Mouse (Mus musculus): ENCODE data around the gene 1110008L16Rik.
"Not testable (repeated sequence)": the region's sequence is repeated elsewhere in the genome, so short reads cannot be mapped to it uniquely, and the experiment has no call there.

The 1110008L16Rik gene

GRCm38 (mm10) chr12:55343045-55343444 is 43.7 kb downstream of the 1110008L16Rik start:
- not testable (repeated sequence) for DNase-seq (ENCODE audit: low read depth, low spot score)

GRCm38 (mm10) chr12:55343998-55344397 is 44.6 kb downstream of the 1110008L16Rik start:
- DNase-seq (ENCODE audit: low read depth, low spot score), result peak; percentile 43

- DNase-seq (ENCODE audit: low read depth, low spot score), result peak; percentile 48
Measured at GRCm38 (mm10) chr12:55344583-55344982, 45.2 kb downstream of the 1110008L16Rik start.

GRCm38 (mm10) chr12:55353423-55353822 is 54.0 kb downstream of the 1110008L16Rik start:
- no peak for DNase-seq (ENCODE audit: low read depth, low spot score)

DNA sequence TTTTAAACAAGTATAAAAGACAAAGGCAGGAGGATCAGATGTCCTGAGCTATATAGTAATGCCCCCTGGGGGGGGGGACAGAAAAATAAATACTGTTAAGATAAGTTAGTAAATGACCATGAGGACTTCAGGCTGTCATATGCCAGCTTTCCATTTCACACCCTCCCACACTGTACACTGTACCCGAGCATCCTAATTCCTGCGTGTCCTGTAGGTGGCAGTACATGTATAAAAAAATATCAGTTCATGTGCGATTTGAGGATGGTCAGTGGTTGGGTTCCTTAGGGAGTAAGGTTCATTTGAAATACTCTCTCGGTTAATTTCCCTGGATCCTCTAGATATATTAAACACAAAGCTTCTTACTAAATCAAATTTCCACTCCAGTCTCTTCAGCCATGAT is 55.5 kb downstream of the 1110008L16Rik start:
- DNase-seq (ENCODE audit: low read depth, low spot score), result peak; percentile 49

- no peak for DNase-seq (ENCODE audit: low read depth, low spot score)
Measured at GRCm38 (mm10) chr12:55357303-55357702, 57.9 kb downstream of the 1110008L16Rik start.

DNA sequence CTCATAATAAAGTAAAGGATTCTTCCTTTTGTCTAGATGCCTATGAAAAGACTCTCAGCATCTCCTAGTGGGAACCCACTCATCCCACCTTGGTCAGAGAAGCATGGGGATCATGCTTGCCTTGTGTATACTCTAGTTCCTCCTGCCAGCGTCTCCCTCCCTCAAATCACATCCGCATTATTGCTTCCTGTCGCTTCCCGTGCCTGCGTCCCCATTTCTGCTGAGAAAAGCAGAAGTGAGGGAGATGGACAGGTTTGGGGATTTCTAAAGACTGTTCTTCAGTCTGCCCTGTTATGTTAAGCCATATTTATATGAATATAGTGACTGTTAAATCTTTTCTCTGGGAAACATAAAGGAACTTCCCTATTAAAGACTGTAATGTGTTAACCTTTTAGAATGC is 61.6 kb downstream of the 1110008L16Rik start:
- no peak for DNase-seq (ENCODE audit: low read depth, low spot score)

DNA sequence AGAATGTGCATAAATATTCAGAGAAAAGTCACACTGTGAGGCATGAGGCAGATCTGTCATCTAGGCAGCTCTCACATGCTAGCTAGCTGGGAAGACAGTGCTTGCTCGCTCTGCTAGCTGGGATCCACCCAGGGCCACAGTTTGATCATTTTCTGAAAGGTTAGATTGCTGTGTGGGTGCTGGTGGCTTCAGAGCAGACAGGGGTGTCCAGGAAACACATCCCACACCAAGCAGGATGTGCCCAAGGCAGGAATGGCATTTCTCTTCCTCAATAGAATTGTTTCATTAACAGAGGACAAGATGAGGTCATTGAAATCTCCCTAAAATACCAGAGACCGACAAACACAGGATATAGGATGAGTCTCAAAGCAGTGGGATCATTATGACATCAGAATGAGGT is 65.7 kb downstream of the 1110008L16Rik start:
- DNase-seq (ENCODE audit: low read depth, low spot score), result no peak

GRCm38 (mm10) chr12:55372424-55373055 is 73.2 kb downstream of the 1110008L16Rik start:
- no peak for DNase-seq (ENCODE audit: low read depth, low spot score)

- peak; percentile 85 for DNase-seq (ENCODE audit: low read depth, low spot score)
Measured at GRCm38 (mm10) chr12:55376956-55377609, 77.7 kb downstream of the 1110008L16Rik start.

DNA sequence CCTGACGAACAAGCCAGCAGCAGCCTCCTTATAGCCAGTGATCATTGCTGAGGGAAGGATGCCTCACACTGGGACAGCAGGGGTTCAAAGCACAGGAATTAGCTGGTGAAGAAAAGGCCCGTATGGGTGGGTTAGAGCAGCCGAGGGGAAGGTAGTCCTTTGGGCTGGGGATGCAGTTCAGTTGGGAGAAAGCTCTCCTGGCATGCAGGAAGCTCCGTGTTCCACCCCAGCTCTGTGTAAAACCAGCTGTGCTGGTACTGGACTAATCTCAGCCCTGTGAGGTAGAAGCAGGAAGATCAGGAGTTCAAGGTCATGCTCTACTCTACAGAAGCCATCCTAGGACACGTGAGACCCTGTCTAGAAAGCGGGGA is 78.2 kb downstream of the 1110008L16Rik start:
- DNase-seq (ENCODE audit: low read depth, low spot score), result peak; percentile 85

GRCm38 (mm10) chr12:55384023-55384749 is 84.8 kb downstream of the 1110008L16Rik start, which contains the start of gene Psma6:
Psma6 (plus strand) TSS chr12:55384222.
- DNase-seq (ENCODE audit: low read depth, low spot score), result no peak

GRCm38 (mm10) chr12:55384826-55385225 is 85.4 kb downstream of the 1110008L16Rik start:
- no peak for DNase-seq (ENCODE audit: low read depth, low spot score)

DNA sequence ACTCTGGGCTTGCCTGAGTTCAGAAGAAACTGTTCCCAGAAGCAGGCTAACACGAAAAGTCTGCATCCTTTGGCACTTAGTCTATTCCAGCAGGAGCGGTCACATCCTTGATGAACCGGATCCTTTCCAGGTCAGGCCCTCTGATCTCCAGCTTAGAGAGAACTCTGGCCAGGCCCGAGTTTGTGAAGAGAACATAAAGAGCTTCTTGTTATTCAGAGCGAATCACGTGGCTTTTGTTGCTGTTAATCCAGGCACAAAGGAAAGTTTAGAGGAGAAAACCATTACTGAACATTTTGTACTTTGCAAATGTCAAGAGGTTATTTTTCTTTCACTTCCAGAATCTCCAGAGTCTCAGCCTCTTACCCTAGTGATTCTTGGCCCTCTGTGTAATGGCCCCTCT is 86.6 kb downstream of the 1110008L16Rik start:
- peak; percentile 65 for DNase-seq (ENCODE audit: low read depth, low spot score)

- DNase-seq (ENCODE audit: low read depth, low spot score), result peak; percentile 34
Measured at GRCm38 (mm10) chr12:55386456-55386855, 87.1 kb downstream of the 1110008L16Rik start.

DNA sequence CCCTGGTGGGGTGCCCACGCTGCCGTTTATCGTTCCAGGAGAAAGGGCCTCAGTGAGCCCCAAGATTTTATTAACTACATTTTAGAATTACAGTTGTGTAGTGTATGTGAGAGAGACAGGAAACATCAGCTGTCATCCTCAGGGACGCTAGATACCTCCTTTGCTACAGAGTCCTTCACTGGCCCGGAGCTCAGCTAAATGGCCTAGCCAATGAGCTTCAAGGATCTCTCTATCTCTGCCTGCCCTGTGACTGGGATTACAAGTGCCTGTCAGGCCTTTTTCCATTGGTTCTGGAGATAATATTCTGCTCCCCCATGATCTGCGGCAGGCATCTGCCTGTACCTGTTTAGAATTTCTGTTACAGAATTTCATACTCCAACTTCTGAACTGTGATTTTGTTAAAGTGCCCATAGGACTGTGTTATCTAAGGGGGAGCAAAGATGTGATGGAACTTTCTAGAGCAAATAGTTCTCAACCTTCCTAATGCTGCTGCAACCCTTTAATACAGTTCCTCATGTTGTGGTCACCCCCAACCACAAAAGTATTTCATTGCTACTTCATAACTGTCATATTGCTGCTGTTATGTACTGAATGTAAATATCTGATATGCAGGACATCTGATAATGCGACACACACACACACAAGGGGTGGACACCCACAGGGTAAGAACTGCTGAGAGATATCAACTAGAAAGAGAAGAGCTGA is 87.9 kb downstream of the 1110008L16Rik start:
- DNase-seq (ENCODE audit: low read depth, low spot score), result no peak

DNA sequence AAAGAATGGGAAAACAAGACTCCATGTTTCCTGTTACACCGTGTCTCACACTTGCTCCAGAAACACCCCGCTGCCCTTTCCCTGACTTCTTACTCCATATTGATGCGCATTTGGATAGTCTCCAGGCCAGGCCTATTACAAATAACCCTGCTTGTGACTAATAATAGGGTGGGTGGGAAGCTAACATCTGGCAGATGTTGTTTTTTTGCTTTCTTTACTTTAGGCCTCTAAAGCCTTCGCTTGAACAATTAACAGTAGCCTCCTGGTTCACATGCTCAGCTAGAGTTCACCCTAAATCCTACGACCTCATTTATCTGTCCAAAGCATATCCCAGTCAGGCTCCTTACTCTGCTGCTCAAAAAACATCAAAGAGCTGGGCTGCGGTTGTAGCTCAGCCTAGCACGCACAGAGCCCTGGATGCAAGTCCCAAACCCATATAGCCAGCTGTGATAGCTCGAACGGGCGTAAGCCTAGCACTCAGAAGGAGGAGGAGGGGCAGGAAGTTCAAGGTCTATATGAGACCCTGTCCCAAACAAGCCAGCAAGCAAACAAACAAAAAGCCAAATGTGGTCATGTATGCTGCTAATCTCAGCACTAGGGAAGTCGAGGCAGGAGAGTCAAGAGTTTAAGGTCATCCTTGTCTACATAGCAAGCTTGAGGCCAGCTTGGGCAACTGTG is 88.5 kb downstream of the 1110008L16Rik start:
- no peak for DNase-seq (ENCODE audit: low read depth, low spot score)

DNA sequence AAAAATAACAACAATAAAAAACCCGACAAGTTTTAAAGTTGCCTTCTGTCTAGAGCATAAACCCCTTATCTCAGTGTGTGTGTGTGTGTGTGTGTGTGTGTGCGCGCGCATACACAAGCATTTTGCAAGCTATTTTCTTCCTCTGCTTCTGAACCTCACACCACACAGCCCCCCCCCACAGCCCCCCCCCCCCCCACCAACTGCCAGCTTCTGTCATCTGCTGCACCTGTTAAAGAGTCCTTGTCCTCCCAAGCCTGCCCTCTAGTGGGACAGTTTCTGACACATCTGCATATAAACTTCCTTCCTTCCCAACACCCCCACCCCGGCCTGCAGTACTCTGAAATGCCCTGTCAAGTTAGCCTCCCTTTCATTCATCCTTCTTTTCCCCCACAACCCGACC is 89.1 kb downstream of the 1110008L16Rik start:
- DNase-seq (ENCODE audit: low read depth, low spot score), result peak; percentile 72

DNA sequence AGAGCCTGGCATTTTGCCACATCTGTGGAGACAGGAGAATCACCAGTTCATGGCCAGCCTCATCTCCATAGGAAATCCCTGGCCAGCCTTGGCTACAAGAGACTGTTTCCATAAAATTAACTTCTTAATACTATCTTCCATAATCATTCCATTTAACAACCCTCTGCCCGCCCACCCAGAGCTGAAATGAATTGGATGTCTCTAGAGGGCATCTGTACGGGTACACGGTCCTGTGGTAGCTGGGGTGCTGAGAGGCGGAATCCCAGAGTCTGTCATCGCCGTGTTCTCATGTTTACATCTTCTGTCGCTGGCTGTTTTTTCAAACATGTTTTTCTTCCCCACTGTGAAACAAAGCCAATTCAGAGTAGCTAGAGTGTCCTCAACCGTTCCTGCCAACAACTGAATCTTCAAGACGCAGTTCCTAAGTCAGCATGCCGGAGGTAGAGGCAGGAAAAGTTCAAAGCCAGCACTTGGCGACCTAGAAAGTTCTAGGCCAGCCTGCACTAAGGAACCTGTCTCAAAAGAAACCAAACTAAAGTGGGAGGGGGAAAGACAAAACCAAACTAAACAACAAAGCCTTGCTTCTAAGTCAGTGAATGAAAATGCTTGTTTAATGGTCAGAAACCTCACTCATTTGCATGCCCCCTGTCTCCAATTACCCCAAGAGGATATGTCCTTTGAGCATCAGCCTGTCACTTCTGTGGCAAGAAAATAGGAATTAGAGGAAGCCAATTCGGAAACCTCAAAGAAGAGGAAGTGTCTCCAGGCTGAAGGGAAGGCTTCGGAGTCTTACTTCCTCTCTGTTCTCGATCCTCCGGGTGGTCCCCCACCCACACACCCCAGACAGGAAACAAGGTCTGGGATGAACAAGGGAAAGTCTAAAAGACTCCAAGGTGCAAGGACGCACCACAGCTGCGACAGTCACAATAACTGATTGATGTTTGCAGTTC is 90.0 kb downstream of the 1110008L16Rik start:
- no peak for DNase-seq (ENCODE audit: low read depth, low spot score)

GRCm38 (mm10) chr12:55392120-55392519 is 92.7 kb downstream of the 1110008L16Rik start:
- no peak for DNase-seq (ENCODE audit: low read depth, low spot score)

Data from ES-CJ7 (cell line).